ENCODE assay signal across 19 mouse cellular contexts in genomic region chr10:4530638-4531235, GRCm38 (mm10). TPM values are rescaled to one million over a fixed set of nuclear protein-coding genes. Genes with fewer than 3 reads are reported as not detected.
DNase-seq lines count a peak whose midpoint lies in the region; ATAC-seq lines count a peak whose summit lies in the region.
"Had no signal": no experiment of that assay in that cellular context is flagged by ENCODE, and none has a peak within 500 bp of the region (broad histone marks: within the 10 kb centered on the region; RNA-seq: fewer than 3 reads in every experiment).

No protein-coding gene starts in this region.

- 78% methylated on average over 9 of the region's 9 CpGs for WGBS in hindbrain, embryonic 11.5 days

- H3K4me1 ChIP-seq in hindbrain, embryonic 11.5 days (replicated peaks; ENCODE audit: control insufficient read depth, insufficient read depth, low read length) = no peaks in the 10 kb centered on the region
- H3K4me1 ChIP-seq: embryonic facial prominence, embryonic 15.5 days; heart, embryonic 13.5 days; limb, embryonic 12.5 days; neural tube, embryonic 12.5 days had no signal

- peak; percentile 12 for DNase-seq in ZHBTc4 (ENCODE audit: low read depth, low spot score)
- peak; percentile 42 for DNase-seq in adrenal gland, adult 8-10 months
- DNase-seq in kidney, adult 18-20 months = peak; percentile 61
- DNase-seq in kidney, postnatal 14 days = peak; percentile 76
- no peak for DNase-seq in cerebellum, adult 11-12 months
- no peak for DNase-seq in urinary bladder, postnatal 36 days (ENCODE audit: low spot score in 2 of 2)
- DNase-seq in hindbrain, embryonic 11.5 days (ENCODE audit: low spot score) = no peak
- DNase-seq: cerebellum, adult 2 months; lung, adult 18-20 months; thymus, adult 18-20 months had no signal

- H3K36me3 ChIP-seq in hindbrain, embryonic 11.5 days (ENCODE audit: control insufficient read depth, insufficient read depth, low read length) = no peaks in the 10 kb centered on the region
- H3K36me3 ChIP-seq: embryonic facial prominence, embryonic 15.5 days; forebrain, embryonic 12.5 days; heart, embryonic 13.5 days; limb, embryonic 12.5 days; neural tube, embryonic 12.5 days had no signal

- no peak overlapping the region for H3K27ac ChIP-seq in hindbrain, embryonic 11.5 days (ENCODE audit: low read depth, low read length)
- H3K27ac ChIP-seq: embryonic facial prominence, embryonic 15.5 days; forebrain, embryonic 12.5 days; heart, embryonic 13.5 days; limb, embryonic 12.5 days; neural tube, embryonic 12.5 days had no signal

- no peak overlapping the region for H3K4me2 ChIP-seq in hindbrain, embryonic 11.5 days (replicated peaks; ENCODE audit: low read depth, low read length)
- H3K4me2 ChIP-seq: embryonic facial prominence, embryonic 15.5 days; forebrain, embryonic 12.5 days; heart, embryonic 13.5 days; limb, embryonic 12.5 days; neural tube, embryonic 12.5 days had no signal

- no peak overlapping the region for H3K4me3 ChIP-seq in hindbrain, embryonic 11.5 days (ENCODE audit: low read depth, low read length)
- H3K4me3 ChIP-seq: embryonic facial prominence, embryonic 15.5 days; forebrain, embryonic 12.5 days; heart, embryonic 13.5 days; limb, embryonic 12.5 days; neural tube, embryonic 12.5 days had no signal

- H3K9ac ChIP-seq in hindbrain, embryonic 11.5 days (ENCODE audit: low read depth, low read length) = no peak overlapping the region
- H3K9ac ChIP-seq: embryonic facial prominence, embryonic 15.5 days; forebrain, embryonic 12.5 days; heart, embryonic 13.5 days; limb, embryonic 12.5 days; neural tube, embryonic 12.5 days had no signal

- no peak for ATAC-seq in hindbrain, embryonic 11.5 days (ENCODE audit: low FRiP score)
- ATAC-seq: CD4-positive, CD25-positive, alpha-beta regulatory T cell, adult 4 months; inflammation-experienced regulatory T-cells, adult 6 months had no signal

- no peaks in the 10 kb centered on the region for H3K9me3 ChIP-seq in hindbrain, embryonic 11.5 days (ENCODE audit: control insufficient read depth, low read length)
- H3K9me3 ChIP-seq: embryonic facial prominence, embryonic 15.5 days; forebrain, embryonic 12.5 days; heart, embryonic 13.5 days; limb, embryonic 12.5 days; neural tube, embryonic 12.5 days had no signal

- H3K27me3 ChIP-seq in hindbrain, embryonic 11.5 days (ENCODE audit: control insufficient read depth, insufficient read depth, low read length) = no peaks in the 10 kb centered on the region
- H3K27me3 ChIP-seq: embryonic facial prominence, embryonic 15.5 days; forebrain, embryonic 12.5 days; heart, embryonic 13.5 days; limb, embryonic 12.5 days; neural tube, embryonic 12.5 days had no signal

RNA-seq across cellular contexts. Expression of gene Ccdc170, which starts 48.4 kb away (rescaled TPM):
- total RNA-seq in adrenal gland, adult 8-10 months (2022) = 1 to 10 TPM in 1 of 4 experiments, under 1 TPM in 3; 0.44 to 1.7 (median 0.69) TPM
- 0.40 and 0.50 TPM in 2 replicates for polyA plus RNA-seq in hindbrain, embryonic 11.5 days (2014; fragmentation: Nextera tagmentation; extraction: Ambion mirVana)
- total RNA-seq: hematopoietic stem cell, adult 5-6 weeks; MEL had no signal
- polyA plus RNA-seq: heart, embryonic 13.5 days; inflammation-experienced regulatory T-cells, adult 6 months had no signal

Comparison
In these comparisons a context has a peak if more than half of its experiments do, and no peak if none do; other contexts are left out.
1. DNase-seq: peak in ZHBTc4 (single experiment), adrenal gland, adult 8-10 months (single experiment), kidney, adult 18-20 months (single experiment) and kidney, postnatal 14 days (single experiment); none in cerebellum, adult 11-12 months (single experiment), urinary bladder, postnatal 36 days (0 of 2) and hindbrain, embryonic 11.5 days (single experiment).